31 mouse cellular contexts compared by ENCODE assay signal in genomic region chr2:73301979-73302378, GRCm38 (mm10). TPM values are rescaled to one million over a fixed set of nuclear protein-coding genes. Genes with fewer than 3 reads are reported as not detected.
A peak's percentile ranks its signal among the peaks of the same experiment; 100 is the strongest.
DNase-seq lines count a peak whose midpoint lies in the region; ATAC-seq and TF ChIP-seq lines count a peak whose summit lies in the region.
"Had no signal": no experiment of that assay in that cellular context is flagged by ENCODE, and none has a peak within 500 bp of the region (broad histone marks: within the 10 kb centered on the region; RNA-seq: fewer than 3 reads in every experiment).

No protein-coding gene starts in this region.

- H3K4me3 ChIP-seq in stomach, embryonic 15.5 days (replicated peaks) = no peak overlapping the region
- no peak overlapping the region for H3K4me3 ChIP-seq in stomach, postnatal 0 days (ENCODE audit: low read depth, low read length)
- no peak overlapping the region for H3K4me3 ChIP-seq in liver, embryonic 11.5 days (ENCODE audit: low read depth, low read length)
- 0 out of 2 replicates have a peak overlapping the region, but pooled peaks have one; percentile 6 for H3K4me3 ChIP-seq in liver, embryonic 16.5 days (ENCODE audit: low read depth, low read length)
- H3K4me3 ChIP-seq in heart, embryonic 11.5 days (ENCODE audit: low read depth, low read length) = no peak overlapping the region
- H3K4me3 ChIP-seq: embryonic facial prominence, embryonic 12.5 days; forebrain, embryonic 12.5 days; heart, embryonic 10.5 days; hindbrain, embryonic 12.5 days; midbrain, embryonic 12.5 days had no signal

- 32% methylated on average over 1 of the region's 1 CpGs for WGBS in stomach, embryonic 15.5 days
- WGBS in stomach, postnatal 0 days = 45% methylated on average over 1 of the region's 1 CpGs
- 17% methylated on average over 1 of the region's 1 CpGs for WGBS in liver, embryonic 11.5 days
- WGBS in liver, embryonic 16.5 days (ENCODE audit: insufficient replicate concordance) = 16% methylated on average over 1 of the region's 1 CpGs
- WGBS in heart, embryonic 11.5 days (ENCODE audit: insufficient replicate concordance) = 53% methylated on average over 1 of the region's 1 CpGs

- H3K9me3 ChIP-seq in stomach, embryonic 15.5 days = no peaks in the 10 kb centered on the region
- H3K9me3 ChIP-seq in stomach, postnatal 0 days (ENCODE audit: control insufficient read depth, low read length) = no peaks in the 10 kb centered on the region
- no peaks in the 10 kb centered on the region for H3K9me3 ChIP-seq in liver, embryonic 11.5 days (ENCODE audit: control insufficient read depth, low read length)
- H3K9me3 ChIP-seq in liver, embryonic 16.5 days (replicated peaks; ENCODE audit: control insufficient read depth, low read length) = no peaks in the 10 kb centered on the region
- no peaks in the 10 kb centered on the region for H3K9me3 ChIP-seq in heart, embryonic 11.5 days (replicated peaks; ENCODE audit: control insufficient read depth, low read length)
- H3K9me3 ChIP-seq: embryonic facial prominence, embryonic 12.5 days; forebrain, embryonic 12.5 days; heart, embryonic 10.5 days; hindbrain, embryonic 12.5 days; midbrain, embryonic 12.5 days had no signal

- H3K36me3 ChIP-seq in stomach, embryonic 15.5 days = 0 out of 2 replicates have a peak, but pooled peaks cover 4% of the 10 kb centered on the region
- peaks cover 10% of the 10 kb centered on the region for H3K36me3 ChIP-seq in stomach, postnatal 0 days (ENCODE audit: control insufficient read depth, insufficient read depth, low read length)
- peaks cover 6% of the 10 kb centered on the region; the same call in 1 of the 2 replicates for H3K36me3 ChIP-seq in liver, embryonic 11.5 days (ENCODE audit: control insufficient read depth, insufficient read depth, low read length)
- peaks cover 35% of the 10 kb centered on the region for H3K36me3 ChIP-seq in liver, embryonic 16.5 days (ENCODE audit: control insufficient read depth, insufficient read depth)
- H3K36me3 ChIP-seq in heart, embryonic 11.5 days (ENCODE audit: control insufficient read depth, insufficient read depth, low read length) = peaks cover 9% of the 10 kb centered on the region

- TF ChIP-seq CTCF in stomach, postnatal 0 days (IDR thresholded peaks at IDR 0.05; ENCODE audit: low read depth) = no peak

- H3K4me2 ChIP-seq in stomach, embryonic 15.5 days = no peak overlapping the region
- H3K4me2 ChIP-seq in stomach, postnatal 0 days (replicated peaks; ENCODE audit: low read depth) = no peak overlapping the region
- H3K4me2 ChIP-seq in liver, embryonic 11.5 days = peak overlapping the region; percentile 45
- H3K4me2 ChIP-seq in liver, embryonic 16.5 days (ENCODE audit: low read depth, low read length) = peak overlapping the region; percentile 41
- H3K4me2 ChIP-seq in heart, embryonic 11.5 days = no peak overlapping the region
- H3K4me2 ChIP-seq: embryonic facial prominence, embryonic 12.5 days; forebrain, embryonic 12.5 days; hindbrain, embryonic 12.5 days; lung, embryonic 14.5 days; midbrain, embryonic 12.5 days had no signal

- H3K9ac ChIP-seq in stomach, embryonic 15.5 days = no peak overlapping the region
- H3K9ac ChIP-seq in stomach, postnatal 0 days (ENCODE audit: low read length) = no peak overlapping the region
- no peak overlapping the region for H3K9ac ChIP-seq in liver, embryonic 11.5 days (ENCODE audit: low read depth, low read length)
- H3K9ac ChIP-seq in liver, embryonic 16.5 days (ENCODE audit: low read depth, low read length) = no peak overlapping the region
- H3K9ac ChIP-seq in heart, embryonic 11.5 days (ENCODE audit: low read depth, low read length) = no peak overlapping the region
- H3K9ac ChIP-seq: embryonic facial prominence, embryonic 12.5 days; forebrain, embryonic 12.5 days; forebrain, postnatal 0 days; hindbrain, embryonic 12.5 days; lung, embryonic 14.5 days; midbrain, embryonic 12.5 days had no signal

- TF ChIP-seq EP300 in stomach, postnatal 0 days (optimal IDR thresholded peaks at IDR 0.05) = no peak

- no peak overlapping the region for H3K27ac ChIP-seq in stomach, embryonic 15.5 days
- H3K27ac ChIP-seq in stomach, postnatal 0 days (replicated peaks) = no peak overlapping the region
- H3K27ac ChIP-seq in liver, embryonic 11.5 days (ENCODE audit: low read depth, low read length) = peak overlapping the region; percentile 70
- peak overlapping the region; percentile 82 for H3K27ac ChIP-seq in liver, embryonic 16.5 days (ENCODE audit: low read length)
- H3K27ac ChIP-seq in heart, embryonic 11.5 days (ENCODE audit: low read depth, low read length) = no peak overlapping the region
- H3K27ac ChIP-seq: embryonic facial prominence, embryonic 12.5 days; forebrain, embryonic 12.5 days; heart, embryonic 10.5 days; hindbrain, embryonic 12.5 days; kidney, postnatal 0 days; midbrain, embryonic 12.5 days had no signal

- DNase-seq in stomach, postnatal 0 days (ENCODE audit: low spot score) = no peak
- DNase-seq in liver, embryonic 11.5 days (ENCODE audit: low spot score) = no peak
- no peak for DNase-seq in frontal cortex, postnatal 14 days (ENCODE audit: low spot score in 2 of 2)
- no peak for DNase-seq in frontal cortex, adult 2 months (ENCODE audit: extremely low spot score in 1 of 2, low spot score in 1 of 2)
- no peak for DNase-seq in adrenal gland, postnatal 25 days
- DNase-seq: adrenal gland, postnatal 10 days; cerebellum, adult 18-20 months; cerebellum, postnatal 14 days; forebrain, postnatal 0 days; gastrocnemius, postnatal 14 days; heart, adult 11 months; heart, postnatal 36 days; kidney, adult 8-10 months; kidney, postnatal 4 days; lung, embryonic 14.5 days; right cerebral cortex, postnatal 14 days; thymus, postnatal 14 days had no signal

- no peaks in the 10 kb centered on the region for H3K4me1 ChIP-seq in stomach, embryonic 15.5 days
- H3K4me1 ChIP-seq in stomach, postnatal 0 days (replicated peaks; ENCODE audit: control insufficient read depth, insufficient read depth) = no peaks in the 10 kb centered on the region
- H3K4me1 ChIP-seq in liver, embryonic 11.5 days (replicated peaks; ENCODE audit: control insufficient read depth, insufficient read depth, low read length) = peaks cover 15% of the 10 kb centered on the region
- H3K4me1 ChIP-seq in liver, embryonic 16.5 days (ENCODE audit: control insufficient read depth, low read depth, low read length) = peaks cover 15% of the 10 kb centered on the region
- no peaks in the 10 kb centered on the region for H3K4me1 ChIP-seq in heart, embryonic 11.5 days (ENCODE audit: control insufficient read depth, insufficient read depth, low read length)
- H3K4me1 ChIP-seq: embryonic facial prominence, embryonic 12.5 days; forebrain, embryonic 12.5 days; heart, embryonic 10.5 days; hindbrain, embryonic 12.5 days; midbrain, embryonic 12.5 days had no signal

- H3K27me3 ChIP-seq in stomach, embryonic 15.5 days (replicated peaks) = no peaks in the 10 kb centered on the region
- H3K27me3 ChIP-seq in stomach, postnatal 0 days (ENCODE audit: control insufficient read depth, insufficient read depth, low read length) = no peaks in the 10 kb centered on the region
- H3K27me3 ChIP-seq in liver, embryonic 11.5 days (replicated peaks; ENCODE audit: control insufficient read depth, insufficient read depth, low read length) = no peaks in the 10 kb centered on the region
- no peaks in the 10 kb centered on the region for H3K27me3 ChIP-seq in liver, embryonic 16.5 days (ENCODE audit: control insufficient read depth, insufficient read depth, low read depth, low read length)
- no peaks in the 10 kb centered on the region for H3K27me3 ChIP-seq in heart, embryonic 11.5 days (ENCODE audit: control insufficient read depth, insufficient read depth, low read length)
- H3K27me3 ChIP-seq: CH12.LX; embryonic facial prominence, embryonic 12.5 days; forebrain, embryonic 12.5 days; hindbrain, embryonic 12.5 days; midbrain, embryonic 12.5 days had no signal

- ATAC-seq in stomach, embryonic 15.5 days (ENCODE audit: insufficient read depth, low FRiP score, low read depth) = peak; percentile 65; the same call in 1 of the 2 replicates
- no peak for ATAC-seq in stomach, postnatal 0 days (ENCODE audit: low FRiP score, low TSS enrichment)
- peak; percentile 95 for ATAC-seq in liver, embryonic 11.5 days (replicated peaks; ENCODE audit: low FRiP score)
- ATAC-seq in liver, embryonic 16.5 days (ENCODE audit: low read depth) = peak; percentile 94
- ATAC-seq in heart, embryonic 11.5 days (replicated peaks; ENCODE audit: insufficient number of reproducible peaks, low FRiP score, low TSS enrichment) = no peak
- ATAC-seq: forebrain, postnatal 0 days; intestine, embryonic 16.5 days had no signal

RNA-seq across cellular contexts. Expression of gene Scrn3, which starts 10.4 kb away (rescaled TPM):
- 15.0 and 15.3 TPM in 2 replicates for polyA plus RNA-seq in stomach, embryonic 15.5 days (2015; fragmentation: Nextera tagmentation; extraction: Ambion mirVana)
- 8.6 and 9.2 TPM in 2 replicates for polyA plus RNA-seq in stomach, postnatal 0 days (2015; fragmentation: Nextera tagmentation; extraction: Ambion mirVana)
- polyA plus RNA-seq in liver, embryonic 11.5 days (2014; fragmentation: Nextera tagmentation; extraction: Ambion mirVana) = 27.6 and 31.6 TPM in 2 replicates
- 30.1 and 31.0 TPM in 2 replicates for polyA plus RNA-seq in liver, embryonic 16.5 days (2015; fragmentation: Nextera tagmentation; extraction: Ambion mirVana)
- polyA plus RNA-seq in heart, embryonic 11.5 days (2014; fragmentation: Nextera tagmentation; extraction: Ambion mirVana) = 12.5 and 17.5 TPM in 2 replicates
- 25.5 and 26.0 TPM in 2 replicates for polyA plus RNA-seq in frontal cortex, adult 2 months (2012; rRNA removed)
- 24.1 and 29.1 TPM in 2 replicates for total RNA-seq in adrenal gland, postnatal 25 days (2021)

RNA-seq across cellular contexts. Expression of gene Cir1, which starts 10.5 kb away (rescaled TPM):
- polyA plus RNA-seq in stomach, embryonic 15.5 days (2015; fragmentation: Nextera tagmentation; extraction: Ambion mirVana) = 24.6 and 26.5 TPM in 2 replicates
- 17.3 and 19.6 TPM in 2 replicates for polyA plus RNA-seq in stomach, postnatal 0 days (2015; fragmentation: Nextera tagmentation; extraction: Ambion mirVana)
- 22.1 and 22.6 TPM in 2 replicates for polyA plus RNA-seq in liver, embryonic 11.5 days (2014; fragmentation: Nextera tagmentation; extraction: Ambion mirVana)
- polyA plus RNA-seq in liver, embryonic 16.5 days (2015; fragmentation: Nextera tagmentation; extraction: Ambion mirVana) = 20.3 and 21.9 TPM in 2 replicates
- polyA plus RNA-seq in heart, embryonic 11.5 days (2014; fragmentation: Nextera tagmentation; extraction: Ambion mirVana) = 17.1 and 17.6 TPM in 2 replicates
- polyA plus RNA-seq in frontal cortex, adult 2 months (2012; rRNA removed) = 30.5 and 35.5 TPM in 2 replicates
- 22.7 and 27.6 TPM in 2 replicates for total RNA-seq in adrenal gland, postnatal 25 days (2021)

RNA-seq across cellular contexts. Expression of gene Sp9, which starts 30.3 kb away (rescaled TPM):
- 0.03 TPM in 1 of 2 replicates, not detected in the other for polyA plus RNA-seq in stomach, embryonic 15.5 days (2015; fragmentation: Nextera tagmentation; extraction: Ambion mirVana)
- 0.02 TPM in 1 of 2 replicates, not detected in the other for polyA plus RNA-seq in stomach, postnatal 0 days (2015; fragmentation: Nextera tagmentation; extraction: Ambion mirVana)
- polyA plus RNA-seq in liver, embryonic 11.5 days (2014; fragmentation: Nextera tagmentation; extraction: Ambion mirVana) = 0.05 TPM in 1 of 2 replicates, not detected in the other
- not detected in 2 replicates for polyA plus RNA-seq in liver, embryonic 16.5 days (2015; fragmentation: Nextera tagmentation; extraction: Ambion mirVana)
- 0.04 TPM in 1 of 2 replicates, not detected in the other for polyA plus RNA-seq in heart, embryonic 11.5 days (2014; fragmentation: Nextera tagmentation; extraction: Ambion mirVana)
- 16.7 and 20.5 TPM in 2 replicates for polyA plus RNA-seq in frontal cortex, adult 2 months (2012; rRNA removed)
- total RNA-seq in adrenal gland, postnatal 25 days (2021) = not detected in 2 replicates
- total RNA-seq: adrenal gland, postnatal 10 days; gastrocnemius, postnatal 14 days; heart, postnatal 36 days; megakaryocyte, adult 5-6 weeks had no signal
- polyA plus RNA-seq: heart, embryonic 10.5 days; heart, embryonic 16.5 days; intestine, embryonic 16.5 days; kidney, postnatal 0 days; lung, embryonic 14.5 days; stomach, embryonic 14.5 days had no signal

Comparison
In these comparisons a context has a peak if more than half of its experiments do, and no peak if none do; other contexts are left out.
1. ATAC-seq: peak in stomach, embryonic 15.5 days (single experiment), liver, embryonic 11.5 days (single experiment) and liver, embryonic 16.5 days (single experiment); none in stomach, postnatal 0 days (single experiment) and heart, embryonic 11.5 days (single experiment).
2. H3K27ac ChIP-seq: peak in liver, embryonic 11.5 days (single experiment) and liver, embryonic 16.5 days (single experiment); none in stomach, embryonic 15.5 days (single experiment), stomach, postnatal 0 days (single experiment) and heart, embryonic 11.5 days (single experiment).
3. H3K4me2 ChIP-seq: peak in liver, embryonic 11.5 days (single experiment) and liver, embryonic 16.5 days (single experiment); none in stomach, embryonic 15.5 days (single experiment), stomach, postnatal 0 days (single experiment) and heart, embryonic 11.5 days (single experiment).
4. RNA of gene Sp9, which starts 30.3 kb away (polyA plus RNA-seq): 16.7 to 20.5 TPM in frontal cortex, adult 2 months; 0.05 TPM in liver, embryonic 11.5 days, 0.04 TPM in heart, embryonic 11.5 days, 0.03 TPM in stomach, embryonic 15.5 days, 0.02 TPM in stomach, postnatal 0 days and not detected in liver, embryonic 16.5 days; every median in the first group is over 10 times any median in the second.